Mouse (Mus musculus) ES-Bruce4 (cell line): ENCODE measurements around the gene Cyb5d2.

ENCODE experiments used
- CTCF ChIP-seq: IDR thresholded peaks from one replicate; pipeline ENCODE4 v1.8.1; 2011; ENCODE audit warnings: low read depth, low read length
- EP300 ChIP-seq: IDR thresholded peaks from 2 replicates; pipeline ENCODE4 v1.6.1; 2011; ENCODE audit warnings: low read depth, low read length; ENCODE audit not compliant: insufficient read depth
- POLR2A ChIP-seq: IDR thresholded peaks from one replicate; pipeline ENCODE4 v1.8.1; 2011; ENCODE audit warnings: low read length; ENCODE audit not compliant: insufficient read depth

DNA sequence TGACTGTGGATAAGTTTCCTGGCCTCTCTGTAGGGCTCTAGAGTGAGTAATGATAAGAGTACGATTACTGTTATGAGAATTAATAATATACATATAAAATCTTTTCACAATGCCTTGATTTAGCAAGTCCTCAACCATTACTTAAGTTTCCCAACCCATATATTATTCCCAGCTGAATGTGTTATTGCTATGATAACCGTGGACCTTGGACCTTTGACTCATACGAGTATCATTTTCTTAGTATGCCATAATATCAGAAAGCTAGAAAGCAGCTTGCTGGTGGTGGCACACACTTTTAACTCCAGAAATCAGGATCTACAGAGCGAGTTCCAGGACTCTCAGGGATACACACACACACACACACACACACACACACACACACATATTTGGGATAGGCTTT, 12.1 kb upstream of the Cyb5d2 start:
- TF ChIP-seq CTCF (no peak), EP300 (no peak), POLR2A (no peak)
